Mouse (Mus musculus) inflammation-experienced regulatory T-cells, adult 16 weeks (primary cell): ENCODE data around the gene Fam131a. TPM values are rescaled to one million over a fixed set of nuclear protein-coding genes. Genes with fewer than 3 reads are reported as not detected.

ENCODE experiments used
- polyA plus RNA-seq: library from polyadenylated mRNA; unstranded; fragments of 100-300 nt; shearing (Covaris generic); gene quantifications from one replicate; pipeline ENCODE4 v1.2.1, GENCODE M21; 2017

The Fam131a gene
- polyA plus RNA-seq = 1.2 TPM

DNA sequence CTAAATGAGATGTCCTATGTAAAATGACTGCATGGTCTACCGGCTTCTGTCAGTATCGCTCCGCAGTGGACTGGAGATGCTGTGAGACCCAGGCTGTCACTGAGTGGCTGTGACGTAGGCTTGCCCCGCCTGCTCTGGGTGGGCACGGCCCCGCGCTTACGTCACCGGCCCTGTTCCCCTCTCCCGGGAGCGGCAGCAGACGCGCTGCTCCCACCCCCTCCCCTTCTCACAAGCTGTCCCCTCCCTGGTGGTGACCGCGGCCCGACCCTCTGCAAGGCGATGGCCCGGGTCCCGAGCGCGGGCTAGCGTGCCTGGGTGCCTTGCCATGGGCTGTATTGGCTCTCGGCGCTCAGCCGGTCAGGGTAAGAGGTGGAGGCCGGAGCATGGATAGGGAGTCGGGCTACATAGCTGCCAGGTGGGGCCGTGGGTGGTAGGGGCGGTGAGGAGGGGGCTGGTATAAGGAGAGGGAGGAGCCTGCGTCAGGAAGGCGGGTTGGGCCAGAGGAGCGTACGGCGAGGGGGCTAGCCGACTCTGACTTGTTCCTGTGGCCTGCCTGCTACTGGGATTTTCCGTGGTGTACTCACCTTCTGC lies at the start of gene Fam131a:
Gene Fam131a (plus strand): TSS at position 131 of the 591 bp plus-strand sequence.

GRCm38 (mm10) chr16:20651076-20651946 lies 41.7 kb upstream of the Fam131a start, which contains the start of gene Psmd2:
TSS of gene Psmd2 (plus strand) at chr16:20651652.

DNA sequence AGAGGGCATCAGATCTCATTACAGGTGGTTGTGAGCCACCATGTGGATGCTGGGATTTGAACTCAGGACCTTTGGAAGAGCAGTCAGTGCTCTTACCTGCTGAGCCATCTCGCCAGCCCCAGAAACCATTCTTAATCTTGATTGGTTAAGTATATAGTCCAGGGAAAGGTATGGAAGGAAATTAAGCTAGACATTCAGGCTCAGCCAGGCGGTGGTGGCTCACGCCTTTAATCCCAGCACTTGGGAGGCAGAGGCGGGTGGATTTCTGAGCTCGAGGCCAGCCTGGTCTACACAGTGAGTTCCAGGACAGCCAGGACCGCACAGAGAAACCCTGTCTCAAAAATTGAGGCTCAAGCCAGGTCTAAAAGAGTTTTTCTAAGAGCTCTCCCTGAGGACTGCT lies 25.0 kb upstream of the Fam131a start, which contains the start of gene Eif4g1:
Gene Eif4g1 (plus strand): TSS at position 301 of the 400 bp plus-strand sequence.

GRCm38 (mm10) chr16:20717181-20717977 lies 24.3 kb downstream of the Fam131a start, which contains the start of the genes Polr2h and Clcn2:
TSS of gene Polr2h (plus strand) at chr16:20717665.
TSS of gene Clcn2 (minus strand) at chr16:20717746.

DNA sequence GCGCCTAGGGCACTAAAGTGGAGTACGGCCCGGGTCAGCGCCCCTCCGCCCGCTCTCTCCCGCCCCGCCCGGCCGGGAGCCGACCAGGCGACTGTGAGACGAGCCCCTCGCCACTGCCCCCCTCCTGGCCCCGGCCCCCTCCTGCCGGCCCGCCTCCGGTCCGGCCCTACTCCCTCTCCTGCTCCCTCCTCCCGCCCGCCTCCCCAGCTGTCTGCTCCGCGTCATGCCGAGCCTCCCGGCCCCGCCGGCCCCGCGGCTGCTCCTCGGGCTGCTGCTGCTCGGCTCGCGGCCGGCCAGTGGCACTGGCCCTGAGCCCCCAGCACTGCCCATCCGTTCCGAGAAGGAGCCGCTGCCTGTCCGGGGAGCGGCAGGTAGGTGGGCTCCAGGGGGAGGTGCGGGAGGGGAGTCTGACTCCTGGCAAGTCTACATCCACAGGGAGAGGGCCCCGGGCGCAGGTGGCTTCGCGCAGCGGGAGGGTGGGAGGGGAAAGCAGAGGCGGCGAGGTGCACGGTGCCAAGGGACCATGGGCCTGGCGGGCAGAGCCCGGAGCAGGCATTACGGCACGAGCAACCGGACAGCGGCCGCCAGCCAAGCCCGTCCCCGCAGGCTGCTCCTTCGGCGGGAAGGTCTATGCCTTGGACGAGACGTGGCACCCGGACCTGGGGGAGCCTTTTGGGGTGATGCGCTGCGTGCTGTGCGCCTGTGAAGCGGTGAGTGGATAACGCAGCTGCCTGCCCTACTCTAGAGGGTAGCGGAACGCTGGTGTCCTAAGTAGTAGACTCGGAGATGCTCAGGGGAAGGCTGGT lies 40.1 kb downstream of the Fam131a start, which contains the start of gene Chrd:
Gene Chrd (plus strand): TSS at position 203 of the 806 bp plus-strand sequence.

DNA sequence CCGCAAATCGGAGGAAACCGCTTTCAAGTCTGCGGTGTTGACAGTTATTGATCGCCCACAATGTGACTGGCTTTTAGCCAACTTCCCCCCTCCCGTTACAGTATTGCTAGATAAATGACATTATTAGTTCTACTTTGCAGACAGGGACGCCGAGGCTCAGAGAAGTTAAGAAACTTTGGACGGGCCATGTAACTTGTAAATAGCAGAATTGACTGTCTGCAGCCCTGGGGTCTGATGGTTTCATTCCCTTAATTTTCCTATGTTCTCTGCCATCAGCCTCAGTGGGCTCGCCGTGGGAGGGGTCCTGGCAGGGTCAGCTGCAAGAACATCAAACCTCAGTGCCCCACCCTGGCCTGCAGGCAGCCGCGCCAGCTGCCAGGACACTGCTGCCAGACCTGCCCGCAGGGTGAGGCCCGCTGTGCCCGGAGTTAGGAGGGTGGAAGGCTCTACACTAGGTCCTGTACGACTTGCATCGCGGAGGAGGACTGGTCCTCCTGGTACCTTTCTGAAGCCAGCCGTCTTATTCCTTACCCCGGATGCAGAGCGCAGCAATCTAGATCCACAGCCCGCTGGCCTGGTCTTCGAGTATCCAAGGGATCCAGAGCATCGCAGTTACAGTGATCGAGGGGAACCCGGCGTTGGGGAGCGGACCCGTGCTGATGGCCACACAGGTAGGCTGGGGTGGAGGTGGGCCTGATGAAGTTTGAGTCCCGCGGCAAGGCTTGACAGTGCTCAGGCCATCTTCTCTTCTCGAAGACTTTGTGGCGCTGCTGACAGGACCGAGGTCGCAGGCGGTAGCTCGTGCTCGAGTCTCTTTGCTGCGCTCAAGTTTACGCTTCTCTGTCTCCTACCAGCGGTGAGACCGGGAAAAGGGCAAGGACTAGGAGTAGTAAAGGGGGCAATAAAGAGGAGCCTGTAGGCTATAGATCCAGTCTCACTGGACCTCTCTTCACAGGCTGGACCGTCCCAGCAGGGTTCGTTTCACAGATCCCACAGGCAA lies 41.0 kb downstream of the Fam131a start, which contains the start of gene Thpo:
Gene Thpo (minus strand): TSS at position 781 of the 1,000 bp plus-strand sequence.

Other genes starting within 250 kb of the Fam131a start
- 21.3 TPM for gene Eif2b5, start 194.4 kb upstream of the Fam131a start, polyA plus RNA-seq
- gene Dvl3, start 176.3 kb upstream of the Fam131a start, polyA plus RNA-seq = 5.8 TPM
- 486 TPM for gene Ap2m1, start 157.8 kb upstream of the Fam131a start, polyA plus RNA-seq
- 122 TPM for gene Abcf3, start 144.7 kb upstream of the Fam131a start, polyA plus RNA-seq
- gene Vwa5b2, start 103.8 kb upstream of the Fam131a start, polyA plus RNA-seq = 0.30 TPM
- 16.9 TPM for gene Eef1akmt4, start 81.6 kb upstream of the Fam131a start, polyA plus RNA-seq
- gene Gm49333, start 81.6 kb upstream of the Fam131a start, polyA plus RNA-seq = not detected
- 44.0 TPM for gene Alg3, start 81.5 kb upstream of the Fam131a start, polyA plus RNA-seq
- gene Camk2n2, start 72.0 kb upstream of the Fam131a start, polyA plus RNA-seq = not detected
- not detected for gene Ece2, start 63.4 kb upstream of the Fam131a start, polyA plus RNA-seq
- 308 TPM for gene Psmd2, start 41.6 kb upstream of the Fam131a start, polyA plus RNA-seq
- gene Eif4g1, start 24.9 kb upstream of the Fam131a start, polyA plus RNA-seq = 165 TPM
- 64.9 TPM for gene Polr2h, start 24.4 kb downstream of the Fam131a start, polyA plus RNA-seq
- gene Clcn2, start 24.5 kb downstream of the Fam131a start, polyA plus RNA-seq = 0.88 TPM
- not detected for gene Chrd, start 39.9 kb downstream of the Fam131a start, polyA plus RNA-seq
- not detected for gene Thpo, start 41.3 kb downstream of the Fam131a start, polyA plus RNA-seq